Mouse (Mus musculus) intestine, embryonic 15.5 days (tissue): Measurements from ENCODE around the gene Tefm. TPM values are rescaled to one million over a fixed set of nuclear protein-coding genes. Genes with fewer than 3 reads are reported as not detected.

Experiments used
- ATAC-seq: fragments of 200-750 bp; cut with Nextera tagmentation; 2 replicates; pipeline ENCODE4 v1.8.0; 2017; ENCODE audit warnings: moderate TSS enrichment, moderate library complexity
- H3K27ac ChIP-seq: fragments of 300-500 bp; sonication (generic); 2 replicates; pipeline ENCODE4 v1.5.1; 2015; ENCODE audit warnings: mild to moderate bottlenecking, inconsistent platforms
- H3K27me3 ChIP-seq: fragments of 300-500 bp; sonication (generic); replicated peaks from 2 replicates; pipeline ENCODE4 v1.6.1; 2015; ENCODE audit warnings: inconsistent platforms
- H3K36me3 ChIP-seq: fragments of 300-500 bp; sonication (generic); 2 replicates; pipeline ENCODE4 v1.6.1; 2015; ENCODE audit warnings: inconsistent platforms
- H3K4me1 ChIP-seq: fragments of 300-500 bp; sonication (generic); replicated peaks from 2 replicates; pipeline ENCODE4 v1.6.1; 2015; ENCODE audit warnings: inconsistent platforms
- H3K4me2 ChIP-seq: fragments of 300-500 bp; sonication (generic); replicated peaks from 2 replicates; pipeline ENCODE4 v1.6.1; 2015; ENCODE audit warnings: mild to moderate bottlenecking, inconsistent platforms
- H3K4me3 ChIP-seq: fragments of 300-500 bp; sonication (generic); replicated peaks from 2 replicates; pipeline ENCODE4 v1.5.1; 2015; ENCODE audit warnings: inconsistent platforms
- H3K9ac ChIP-seq: fragments of 300-500 bp; sonication (generic); 2 replicates; pipeline ENCODE4 v1.6.1; 2015; ENCODE audit warnings: inconsistent platforms
- H3K9me3 ChIP-seq: fragments of 300-500 bp; sonication (generic); 2 replicates; pipeline ENCODE4 v1.6.1; 2016; ENCODE audit warnings: inconsistent platforms
- WGBS: fragments of 180-500 bp; shearing (Covaris S2); methylation state at CpG from one replicate; pipeline ENCODE4 v1.1.7; 2015; 5-methylcytosine and 5-hydroxymethylcytosine counted together
- polyA plus RNA-seq: library from polyadenylated mRNA; unstranded; fragments of >200 nt; fragmentation: Nextera tagmentation; extraction: Ambion mirVana; gene quantifications from 2 replicates; pipeline ENCODE4 v1.2.1, GENCODE M21; 2015

Gene Tefm
- polyA plus RNA-seq, 1 experiment from 2014 or later, result 33.8 TPM

- Histone ChIP-seq H3K27me3 (no peaks in the 10 kb centered on the region), H3K9ac (no peak overlapping the region), H3K9me3 (no peaks in the 10 kb centered on the region), H3K36me3 (no peaks in the 10 kb centered on the region), H3K4me3 (no peak overlapping the region), H3K4me1 (no peaks in the 10 kb centered on the region), H3K27ac (no peak overlapping the region), H3K4me2 (no peak overlapping the region)
- no peak for ATAC-seq
- 70% methylated on average over 4 of the region's 4 CpGs for WGBS
These were observed 29.9 kb upstream of the Tefm start for GRCm38 (mm10) chr11:80171884-80172283.

GRCm38 (mm10) chr11:80170351-80170750, 28.4 kb upstream of the Tefm start:
- H3K9ac ChIP-seq, result no peak overlapping the region
- no peak overlapping the region for H3K4me3 ChIP-seq
- H3K27ac ChIP-seq, result no peak overlapping the region
- H3K27me3 ChIP-seq, result no peaks in the 10 kb centered on the region
- no peaks in the 10 kb centered on the region for H3K4me1 ChIP-seq
- no peaks in the 10 kb centered on the region for H3K9me3 ChIP-seq
- 62% methylated on average over 5 of the region's 5 CpGs for WGBS
- H3K36me3 ChIP-seq, result no peaks in the 10 kb centered on the region
- no peak for ATAC-seq
- H3K4me2 ChIP-seq, result no peak overlapping the region

GRCm38 (mm10) chr11:80169629-80170028, 27.7 kb upstream of the Tefm start:
- no peaks in the 10 kb centered on the region for H3K27me3 ChIP-seq
- no peak overlapping the region for H3K4me3 ChIP-seq
- H3K4me2 ChIP-seq, result no peak overlapping the region
- 80% methylated on average over 3 of the region's 3 CpGs for WGBS
- H3K9ac ChIP-seq, result no peak overlapping the region
- H3K4me1 ChIP-seq, result no peaks in the 10 kb centered on the region
- no peak for ATAC-seq
- H3K9me3 ChIP-seq, result no peaks in the 10 kb centered on the region
- H3K36me3 ChIP-seq, result no peaks in the 10 kb centered on the region
- no peak overlapping the region for H3K27ac ChIP-seq

GRCm38 (mm10) chr11:80168611-80169249, 26.8 kb upstream of the Tefm start:
- H3K9me3 ChIP-seq, result no peaks in the 10 kb centered on the region
- no peaks in the 10 kb centered on the region for H3K4me1 ChIP-seq
- peak; percentile 62 for ATAC-seq
- no peaks in the 10 kb centered on the region for H3K27me3 ChIP-seq
- H3K4me3 ChIP-seq, result no peak overlapping the region
- H3K27ac ChIP-seq, result no peak overlapping the region
- no peaks in the 10 kb centered on the region for H3K36me3 ChIP-seq
- no peak overlapping the region for H3K4me2 ChIP-seq
- 60% methylated on average over 4 of the region's 4 CpGs for WGBS
- no peak overlapping the region for H3K9ac ChIP-seq

- Histone ChIP-seq H3K9me3 (no peaks in the 10 kb centered on the region), H3K27me3 (no peaks in the 10 kb centered on the region), H3K27ac (no peak overlapping the region), H3K9ac (no peak overlapping the region), H3K36me3 (no peaks in the 10 kb centered on the region), H3K4me3 (no peak overlapping the region), H3K4me1 (no peaks in the 10 kb centered on the region), H3K4me2 (no peak overlapping the region)
- no peak for ATAC-seq
- WGBS, result 84% methylated on average over 9 of the region's 9 CpGs
These were observed 26.1 kb upstream of the Tefm start for GRCm38 (mm10) chr11:80168121-80168520.

- no peak overlapping the region for H3K4me3 ChIP-seq
- no peaks in the 10 kb centered on the region for H3K9me3 ChIP-seq
- no peaks in the 10 kb centered on the region for H3K4me1 ChIP-seq
- ATAC-seq, result no peak
- H3K27me3 ChIP-seq, result no peaks in the 10 kb centered on the region
- H3K4me2 ChIP-seq, result no peak overlapping the region
- 72% methylated on average over 2 of the region's 2 CpGs for WGBS
- no peak overlapping the region for H3K27ac ChIP-seq
- H3K36me3 ChIP-seq, result no peaks in the 10 kb centered on the region
- no peak overlapping the region for H3K9ac ChIP-seq
These were observed 22.2 kb upstream of the Tefm start for GRCm38 (mm10) chr11:80164224-80164623.

GRCm38 (mm10) chr11:80163362-80164116, 21.6 kb upstream of the Tefm start:
- H3K4me1 ChIP-seq, result no peaks in the 10 kb centered on the region

GRCm38 (mm10) chr11:80161041-80161440, 19.1 kb upstream of the Tefm start:
- no peaks in the 10 kb centered on the region for H3K27me3 ChIP-seq
- no peak for ATAC-seq
- H3K9ac ChIP-seq, result no peak overlapping the region
- H3K4me3 ChIP-seq, result no peak overlapping the region
- no peaks in the 10 kb centered on the region for H3K36me3 ChIP-seq
- no peaks in the 10 kb centered on the region for H3K4me1 ChIP-seq
- no peaks in the 10 kb centered on the region for H3K9me3 ChIP-seq
- H3K4me2 ChIP-seq, result no peak overlapping the region
- H3K27ac ChIP-seq, result no peak overlapping the region
- WGBS, result 75% methylated on average over 4 of the region's 4 CpGs

More at GRCm38 (mm10) chr11:80163362-80164116, 21.6 kb upstream of the Tefm start:
- no peaks in the 10 kb centered on the region for H3K9me3 ChIP-seq
- WGBS, result 63% methylated on average over 7 of the region's 7 CpGs
- H3K27me3 ChIP-seq, result no peaks in the 10 kb centered on the region
- H3K4me3 ChIP-seq, result no peak overlapping the region
- H3K4me2 ChIP-seq, result no peak overlapping the region
- H3K9ac ChIP-seq, result no peak overlapping the region
- H3K36me3 ChIP-seq, result no peaks in the 10 kb centered on the region
- ATAC-seq, result no peak
- no peak overlapping the region for H3K27ac ChIP-seq

GRCm38 (mm10) chr11:80159018-80159417, 17.0 kb upstream of the Tefm start:
- ATAC-seq, result peak; percentile 49; the same call in 1 of the 2 replicates
- 66% methylated on average over 7 of the region's 7 CpGs for WGBS
- Histone ChIP-seq H3K9ac (no peak overlapping the region), H3K4me1 (no peaks in the 10 kb centered on the region), H3K4me2 (no peak overlapping the region), H3K27ac (no peak overlapping the region), H3K9me3 (no peaks in the 10 kb centered on the region), H3K4me3 (no peak overlapping the region), H3K36me3 (no peaks in the 10 kb centered on the region), H3K27me3 (peaks cover 13% of the 10 kb centered on the region)

GRCm38 (mm10) chr11:80156841-80157240, 14.9 kb upstream of the Tefm start:
- 81% methylated on average over 4 of the region's 4 CpGs for WGBS

GRCm38 (mm10) chr11:80155961-80156360, 14.0 kb upstream of the Tefm start:
- no peak overlapping the region; the same call in 1 of the 2 replicates for H3K4me2 ChIP-seq
- 88% methylated on average over 4 of the region's 4 CpGs for WGBS
- no peak overlapping the region for H3K4me3 ChIP-seq
- no peak overlapping the region for H3K27ac ChIP-seq
- no peak for ATAC-seq
- no peaks in the 10 kb centered on the region for H3K9me3 ChIP-seq
- H3K27me3 ChIP-seq, result peaks cover 16% of the 10 kb centered on the region
- no peak overlapping the region for H3K9ac ChIP-seq
- no peaks in the 10 kb centered on the region for H3K36me3 ChIP-seq
- no peaks in the 10 kb centered on the region for H3K4me1 ChIP-seq

More at GRCm38 (mm10) chr11:80156841-80157240, 14.9 kb upstream of the Tefm start:
- Histone ChIP-seq H3K27me3 (peaks cover 13% of the 10 kb centered on the region), H3K4me1 (no peaks in the 10 kb centered on the region), H3K4me2 (no peak overlapping the region), H3K9ac (no peak overlapping the region), H3K27ac (no peak overlapping the region), H3K36me3 (no peaks in the 10 kb centered on the region), H3K4me3 (no peak overlapping the region), H3K9me3 (no peaks in the 10 kb centered on the region)
- no peak for ATAC-seq

- no peak overlapping the region; the same call in 1 of the 2 replicates for H3K4me2 ChIP-seq
- WGBS, result 78% methylated on average over 8 of the region's 8 CpGs
These were observed 13.6 kb upstream of the Tefm start for GRCm38 (mm10) chr11:80155541-80155940.

More at GRCm38 (mm10) chr11:80155541-80155940, 13.6 kb upstream of the Tefm start:
- Histone ChIP-seq H3K36me3 (no peaks in the 10 kb centered on the region), H3K9me3 (no peaks in the 10 kb centered on the region), H3K4me3 (no peak overlapping the region), H3K9ac (no peak overlapping the region), H3K4me1 (no peaks in the 10 kb centered on the region), H3K27ac (no peak overlapping the region), H3K27me3 (peaks cover 16% of the 10 kb centered on the region)
- ATAC-seq, result no peak
